Mouse (Mus musculus) stomach, embryonic 16.5 days (tissue): Measurements from ENCODE around the gene Plxna2. TPM values are rescaled to one million over a fixed set of nuclear protein-coding genes. Genes with fewer than 3 reads are reported as not detected.

ENCODE experiments used
- ATAC-seq: fragments of 200-750 bp; cut with Nextera tagmentation; 2 replicates; pipeline ENCODE4 v1.8.0; 2017; ENCODE audit warnings: moderate number of reproducible peaks, moderate TSS enrichment; ENCODE audit not compliant: insufficient read depth, low FRiP score
- H3K27ac ChIP-seq: fragments of 300-500 bp; sonication (generic); 2 replicates; pipeline ENCODE4 v1.5.1; 2014; ENCODE audit warnings: low read length
- H3K27me3 ChIP-seq: fragments of 300-500 bp; sonication (generic); 2 replicates; pipeline ENCODE4 v1.6.1; 2014; ENCODE audit warnings: low read length, control low read depth, mixed read lengths; ENCODE audit not compliant: control insufficient read depth, insufficient read depth
- H3K36me3 ChIP-seq: fragments of 300-500 bp; sonication (generic); 2 replicates; pipeline ENCODE4 v1.6.1; 2014; ENCODE audit warnings: low read length; ENCODE audit not compliant: control insufficient read depth, insufficient read depth
- H3K4me1 ChIP-seq: fragments of 300-500 bp; sonication (generic); 2 replicates; pipeline ENCODE4 v1.6.1; 2014; ENCODE audit warnings: low read length, control low read depth, mixed read lengths; ENCODE audit not compliant: control insufficient read depth, insufficient read depth
- H3K4me2 ChIP-seq: fragments of 300-500 bp; sonication (generic); 2 replicates; pipeline ENCODE4 v1.6.1; 2014; ENCODE audit warnings: low read depth, low read length, mixed read lengths
- H3K4me3 ChIP-seq: fragments of 300-500 bp; sonication (generic); replicated peaks from 2 replicates; pipeline ENCODE4 v1.5.1; 2014; ENCODE audit warnings: mild to moderate bottlenecking, low read length
- H3K9ac ChIP-seq: fragments of 300-500 bp; sonication (generic); 2 replicates; pipeline ENCODE4 v1.6.1; 2014; ENCODE audit warnings: low read length
- H3K9me3 ChIP-seq: fragments of 300-500 bp; sonication (generic); replicated peaks from 2 replicates; pipeline ENCODE4 v1.6.1; 2016; ENCODE audit warnings: low read length, control low read depth; ENCODE audit not compliant: control insufficient read depth
- WGBS: fragments of 180-500 bp; shearing (Covaris S2); extraction: QIAGEN DNeasy Blood & Tissue Kit; methylation state at CpG from one replicate; pipeline ENCODE4 v1.1.7; 2014; 5-methylcytosine and 5-hydroxymethylcytosine counted together
- polyA plus RNA-seq: library from polyadenylated mRNA; unstranded; fragments of >200 nt; fragmentation: Nextera tagmentation; extraction: Ambion mirVana; gene quantifications from 2 replicates; pipeline ENCODE4 v1.2.1, GENCODE M21; 2015

The Plxna2 gene
- 7.3 and 8.2 TPM in 2 replicates for polyA plus RNA-seq

DNA sequence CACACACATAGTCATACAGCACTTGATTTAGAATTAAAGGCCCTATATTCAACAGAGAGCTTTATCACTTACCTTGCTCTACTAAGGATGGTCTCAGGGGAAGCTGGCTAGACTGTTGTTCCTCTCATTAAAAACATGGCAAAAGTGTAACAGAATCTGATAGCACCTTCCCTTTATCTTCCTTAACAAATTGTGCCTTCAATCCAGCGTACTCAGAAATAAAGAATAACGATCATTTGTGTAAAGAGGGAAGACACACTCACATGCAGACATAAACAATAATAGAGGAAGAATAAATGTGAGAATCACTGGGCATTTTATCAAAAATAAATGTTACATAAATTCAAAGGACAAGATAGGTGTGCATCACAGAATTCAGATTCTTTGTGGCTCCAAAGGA lies at the start of gene Plxna2:
Plxna2 (plus strand) TSS at position 301 of the 400 bp plus-strand sequence.
- Histone ChIP-seq H3K27me3 (no peaks in the 10 kb centered on the region), H3K4me3 (peak within 1 kb of the TSS; percentile 93), H3K4me2 (peak within 1 kb of the TSS; percentile 93), H3K36me3 (no peaks in the 10 kb centered on the region), H3K9me3 (no peaks in the 10 kb centered on the region), H3K4me1 (peaks cover 23% of the 10 kb centered on the region), H3K27ac (peak within 1 kb of the TSS; percentile 87; the same call in 1 of the 2 replicates), H3K9ac (peak within 1 kb of the TSS; percentile 93; the same call in 1 of the 2 replicates)
- ATAC-seq: no peak
- 90% methylated on average over 2 of the region's 2 CpGs for WGBS

GRCm38 (mm10) chr1:194573870-194574269 lies 44.1 kb upstream of the Plxna2 start:
- Histone ChIP-seq H3K4me2 (no peak overlapping the region), H3K9ac (no peak overlapping the region), H3K9me3 (no peaks in the 10 kb centered on the region), H3K4me3 (no peak overlapping the region), H3K4me1 (no peaks in the 10 kb centered on the region), H3K27ac (no peak overlapping the region), H3K36me3 (no peaks in the 10 kb centered on the region), H3K27me3 (no peaks in the 10 kb centered on the region)
- WGBS: 62% methylated on average over 3 of the region's 3 CpGs
- no peak for ATAC-seq

DNA sequence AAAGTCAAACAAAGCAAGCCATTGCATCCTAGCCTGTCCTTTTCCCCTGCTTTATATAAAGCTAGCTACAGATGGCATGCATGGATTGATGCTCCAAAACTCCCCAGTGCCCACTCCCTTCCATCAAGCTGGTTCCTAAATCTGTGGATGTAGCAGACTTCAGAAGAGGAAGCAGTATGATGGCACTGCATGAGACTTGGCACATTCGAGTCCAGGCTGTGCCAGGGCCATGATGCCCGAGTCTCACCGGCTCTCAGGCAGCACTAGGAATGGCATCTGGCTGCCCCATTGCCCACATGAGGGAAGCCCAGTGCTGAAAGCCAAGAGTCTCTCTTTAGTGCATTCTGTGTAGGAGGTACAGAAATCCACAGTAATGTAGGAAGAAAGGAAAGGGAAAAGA lies 39.7 kb upstream of the Plxna2 start:
- Histone ChIP-seq H3K27ac (no peak overlapping the region), H3K36me3 (no peaks in the 10 kb centered on the region), H3K4me3 (no peak overlapping the region), H3K27me3 (no peaks in the 10 kb centered on the region), H3K4me1 (no peaks in the 10 kb centered on the region), H3K4me2 (no peak overlapping the region), H3K9me3 (no peaks in the 10 kb centered on the region), H3K9ac (no peak overlapping the region)
- no peak for ATAC-seq
- 83% methylated on average over 3 of the region's 3 CpGs for WGBS

- no peaks in the 10 kb centered on the region for H3K27me3 ChIP-seq
- H3K9me3 ChIP-seq: no peaks in the 10 kb centered on the region
- H3K4me1 ChIP-seq: no peaks in the 10 kb centered on the region
- H3K9ac ChIP-seq: no peak overlapping the region
- H3K36me3 ChIP-seq: no peaks in the 10 kb centered on the region
- no peak overlapping the region for H3K27ac ChIP-seq
- ATAC-seq: no peak
- no peak overlapping the region for H3K4me3 ChIP-seq
- H3K4me2 ChIP-seq: no peak overlapping the region
Observed at GRCm38 (mm10) chr1:194580539-194580938, 37.5 kb upstream of the Plxna2 start.

DNA sequence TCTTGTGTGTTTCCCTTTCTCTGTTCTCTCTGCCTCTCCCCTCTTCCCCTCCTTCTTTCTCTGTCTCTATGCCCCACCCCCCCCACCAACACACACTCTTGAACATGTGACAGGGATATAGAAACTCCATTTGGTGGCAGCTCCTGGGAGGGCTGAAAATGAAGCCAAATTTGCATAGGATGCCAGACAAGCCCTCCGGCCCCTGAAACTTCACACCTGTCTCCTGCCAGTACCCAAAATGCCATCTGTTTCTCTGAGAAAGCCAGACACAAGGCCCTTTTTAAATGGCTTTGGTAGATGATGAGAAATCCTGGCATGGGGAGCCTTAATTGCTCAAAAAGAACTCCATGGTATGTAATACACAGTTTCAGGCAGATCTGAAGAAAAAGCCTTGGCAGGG lies 31.3 kb upstream of the Plxna2 start:
- Histone ChIP-seq H3K27ac (no peak overlapping the region), H3K27me3 (no peaks in the 10 kb centered on the region), H3K36me3 (no peaks in the 10 kb centered on the region), H3K9me3 (no peaks in the 10 kb centered on the region), H3K4me1 (peaks cover 13% of the 10 kb centered on the region), H3K4me2 (no peak overlapping the region), H3K4me3 (no peak overlapping the region), H3K9ac (no peak overlapping the region)
- WGBS: 73% methylated on average over 1 of the region's 1 CpGs
- no peak for ATAC-seq

DNA sequence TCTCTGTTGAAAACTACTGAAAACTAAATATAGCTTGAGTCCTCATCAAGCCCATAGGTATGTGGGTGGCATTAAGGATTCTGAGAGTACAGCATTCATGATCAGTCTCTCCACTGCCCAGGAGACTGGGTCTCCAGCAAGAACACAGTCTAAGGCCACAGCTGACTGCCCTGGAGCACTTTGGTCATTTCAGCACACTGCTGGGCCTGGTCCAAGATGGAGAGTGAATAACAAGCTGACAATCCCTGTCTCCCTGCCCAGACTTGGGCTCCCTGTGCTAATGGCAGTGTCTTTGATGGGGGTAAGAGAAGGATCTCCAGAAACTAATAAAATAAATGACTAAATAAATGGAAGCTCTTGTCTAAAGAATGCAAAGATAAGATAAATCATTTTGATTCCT lies 30.5 kb upstream of the Plxna2 start:
- ATAC-seq: no peak
- no peak overlapping the region for H3K9ac ChIP-seq
- H3K27me3 ChIP-seq: no peaks in the 10 kb centered on the region
- H3K36me3 ChIP-seq: no peaks in the 10 kb centered on the region
- no peak overlapping the region for H3K27ac ChIP-seq
- H3K9me3 ChIP-seq: no peaks in the 10 kb centered on the region
- H3K4me2 ChIP-seq: no peak overlapping the region
- H3K4me1 ChIP-seq: peaks cover 13% of the 10 kb centered on the region
- H3K4me3 ChIP-seq: no peak overlapping the region

DNA sequence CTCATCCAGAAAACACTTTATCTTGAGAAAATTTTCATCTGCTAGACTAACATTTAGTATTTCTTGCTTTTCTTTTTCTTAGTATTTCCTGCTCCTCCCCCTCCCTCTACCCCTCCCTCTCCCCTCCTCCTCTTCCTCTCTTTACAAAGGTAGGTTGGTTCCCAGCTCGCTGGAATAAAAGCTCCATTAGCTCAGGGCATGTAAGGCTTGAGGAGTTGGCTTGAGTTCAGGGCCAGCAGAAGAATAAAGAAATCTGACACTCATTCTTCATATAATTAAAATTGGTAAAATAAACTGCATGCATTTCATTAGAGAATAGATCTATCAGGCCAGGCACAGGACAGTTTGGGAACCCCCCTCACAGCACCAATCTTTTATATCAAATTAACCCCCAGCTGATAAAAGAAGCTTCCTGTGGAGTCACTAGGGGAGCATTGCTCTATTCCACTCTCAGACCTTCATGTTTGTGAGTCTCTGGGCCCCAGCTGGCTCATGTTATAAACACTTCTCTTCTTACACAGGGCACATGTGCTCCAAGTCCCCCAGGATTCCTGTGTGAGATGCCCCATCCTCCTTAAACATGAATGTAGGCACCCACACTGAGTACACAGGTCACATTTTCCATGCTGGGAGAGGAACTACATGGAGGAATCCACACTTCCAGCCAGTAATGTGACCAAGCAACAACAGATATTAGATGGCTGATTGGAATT lies 29.9 kb upstream of the Plxna2 start:
- H3K9ac ChIP-seq: no peak overlapping the region
- H3K36me3 ChIP-seq: no peaks in the 10 kb centered on the region
- WGBS: 18% methylated on average over 1 of the region's 1 CpGs
- H3K4me1 ChIP-seq: peaks cover 13% of the 10 kb centered on the region
- H3K4me2 ChIP-seq: no peak overlapping the region
- no peak overlapping the region for H3K4me3 ChIP-seq
- no peaks in the 10 kb centered on the region for H3K27me3 ChIP-seq
- ATAC-seq: no peak
- no peaks in the 10 kb centered on the region for H3K9me3 ChIP-seq
- H3K27ac ChIP-seq: no peak overlapping the region

GRCm38 (mm10) chr1:194588711-194589451 lies 29.1 kb upstream of the Plxna2 start:
- Histone ChIP-seq H3K36me3 (no peaks in the 10 kb centered on the region), H3K4me1 (peaks cover 13% of the 10 kb centered on the region), H3K9ac (no peak overlapping the region), H3K9me3 (no peaks in the 10 kb centered on the region), H3K27ac (no peak overlapping the region), H3K4me2 (no peak overlapping the region), H3K4me3 (no peak overlapping the region), H3K27me3 (no peaks in the 10 kb centered on the region)
- ATAC-seq: peak; percentile 68; the same call in 1 of the 2 replicates
- WGBS: 39% methylated on average over 1 of the region's 1 CpGs

DNA sequence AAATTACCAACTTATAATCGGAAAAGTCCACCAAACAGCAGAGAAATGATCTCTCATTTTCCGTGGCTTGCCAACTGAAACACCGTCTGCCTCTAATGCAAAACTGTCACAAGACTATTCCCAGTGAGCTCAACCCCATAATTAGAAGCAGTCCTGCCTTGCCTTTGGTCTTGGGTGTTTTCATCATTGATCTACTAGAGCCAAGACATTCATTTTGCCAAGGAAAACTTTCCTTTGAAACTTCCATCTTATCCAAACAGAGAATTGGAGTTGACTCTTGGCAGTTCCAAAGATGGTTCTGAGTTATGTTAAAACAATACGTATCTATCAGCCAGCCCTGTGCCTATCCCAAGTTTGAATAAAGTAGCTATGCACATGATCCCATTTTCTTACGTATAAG lies 24.9 kb upstream of the Plxna2 start:
- H3K9ac ChIP-seq: no peak overlapping the region
- H3K4me1 ChIP-seq: peaks cover 10% of the 10 kb centered on the region
- ATAC-seq: no peak
- no peak overlapping the region for H3K4me2 ChIP-seq
- WGBS: 81% methylated on average over 5 of the region's 5 CpGs
- H3K27ac ChIP-seq: no peak overlapping the region
- H3K4me3 ChIP-seq: no peak overlapping the region
- no peaks in the 10 kb centered on the region for H3K9me3 ChIP-seq
- no peaks in the 10 kb centered on the region for H3K27me3 ChIP-seq
- H3K36me3 ChIP-seq: no peaks in the 10 kb centered on the region
